Mouse (Mus musculus) ovary, postnatal 36 days (tissue): ENCODE data around the gene Tnk2.

Experiments used
- DNase-seq: peaks from one replicate; pipeline ENCODE4 v3.0.0; 2022; ENCODE audit warnings: low spot score, mixed read lengths

Tnk2 gene

DNA sequence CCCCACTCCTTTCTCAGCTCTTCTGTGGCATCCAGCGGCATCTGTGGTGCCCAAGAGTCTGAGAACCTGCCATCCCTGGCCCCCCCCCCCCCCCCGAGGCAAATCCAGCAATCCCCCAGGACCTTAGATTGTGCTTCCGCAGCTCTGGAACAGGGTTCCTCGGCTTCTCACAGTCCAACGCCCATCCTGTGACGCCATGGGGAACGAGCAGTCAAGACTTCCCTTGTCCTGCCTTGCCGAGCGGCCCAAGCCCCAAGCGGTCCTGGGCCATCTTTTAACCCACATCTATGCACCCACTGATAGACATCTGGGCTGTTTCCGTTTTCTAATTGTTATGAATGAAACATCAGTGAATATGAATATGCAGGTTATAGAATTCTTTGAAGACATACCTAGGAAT, 68.5 kb downstream of the Tnk2 start:
- no peak for DNase-seq

DNA sequence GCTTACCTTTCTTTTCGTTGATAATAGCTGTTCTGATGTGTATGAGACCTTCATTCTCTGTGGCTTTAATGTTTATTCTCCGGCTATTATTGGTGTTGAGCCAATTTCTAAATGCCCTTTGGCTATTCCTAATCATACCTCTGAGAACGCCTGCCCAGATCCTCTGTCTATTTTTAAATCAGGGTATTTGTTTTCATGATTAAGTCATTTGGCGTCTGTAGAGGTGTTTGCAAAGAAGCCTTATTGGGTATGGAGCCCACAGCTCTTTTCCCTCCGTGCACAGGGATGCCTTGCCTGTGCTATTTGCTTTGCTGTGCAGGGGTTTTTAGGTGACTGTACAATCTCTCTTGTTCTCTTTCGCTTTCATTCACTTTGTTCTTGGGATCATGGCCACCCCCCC, 69.9 kb downstream of the Tnk2 start:
- no peak for DNase-seq

DNA sequence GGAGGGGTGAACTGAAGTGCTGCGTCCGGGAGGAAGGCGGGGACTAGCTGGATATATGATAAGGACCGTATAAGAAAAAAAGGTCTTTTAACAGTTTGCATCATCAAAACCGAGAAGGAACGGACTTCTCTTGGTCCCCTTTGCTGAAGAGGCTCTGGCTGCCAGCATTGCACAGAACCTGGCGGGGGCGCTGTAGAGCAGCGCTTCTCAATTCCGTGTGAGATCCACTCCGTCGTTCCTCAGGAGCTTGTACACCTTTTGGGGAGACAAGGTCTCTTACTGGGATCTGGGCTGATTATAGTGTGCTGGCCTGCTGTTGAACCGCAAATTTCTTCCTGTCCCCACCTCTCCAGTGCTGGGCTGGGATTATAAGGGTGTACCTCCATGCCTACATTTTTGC, 71.7 kb downstream of the Tnk2 start:
- no peak for DNase-seq

DNA sequence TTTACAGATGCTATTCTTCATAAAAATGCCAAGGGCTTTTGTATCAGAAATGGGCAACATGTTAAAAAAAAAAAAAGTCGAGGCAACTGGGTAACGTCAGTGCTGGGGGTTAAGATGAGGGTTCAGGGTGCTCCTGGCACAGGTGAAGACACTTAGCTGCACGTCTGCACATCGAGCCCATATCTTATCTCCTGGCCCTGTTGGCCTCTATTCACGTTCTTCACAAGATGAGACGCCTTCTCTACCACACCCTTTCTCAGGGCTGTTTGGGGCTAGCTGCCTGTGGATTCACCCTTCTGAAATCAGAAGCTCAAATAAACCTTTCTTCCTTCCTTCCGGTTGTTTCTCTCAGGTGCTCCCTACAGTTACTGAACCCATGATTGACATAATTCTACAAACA, 79.5 kb downstream of the Tnk2 start:
- DNase-seq, result no peak

DNA sequence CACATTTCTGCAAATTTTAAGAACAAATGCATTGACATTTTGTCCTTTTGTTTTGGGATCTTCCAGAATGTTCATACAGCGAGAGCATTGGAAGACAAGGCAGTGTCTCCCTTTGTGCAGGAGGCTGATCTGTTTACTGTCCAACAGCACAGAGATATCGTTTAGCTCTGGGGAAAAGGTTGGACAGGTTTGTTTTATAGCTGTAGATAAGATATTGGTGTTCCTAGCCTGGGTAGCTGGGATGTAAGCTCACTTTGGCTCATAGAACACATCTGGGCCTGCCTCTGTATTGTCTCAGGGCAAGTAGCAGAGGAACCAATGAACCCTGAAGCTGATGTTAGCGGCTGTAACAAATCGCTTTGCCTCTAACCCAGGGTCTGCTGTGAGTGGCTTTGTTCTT, 80.1 kb downstream of the Tnk2 start:
- DNase-seq, result no peak

DNA sequence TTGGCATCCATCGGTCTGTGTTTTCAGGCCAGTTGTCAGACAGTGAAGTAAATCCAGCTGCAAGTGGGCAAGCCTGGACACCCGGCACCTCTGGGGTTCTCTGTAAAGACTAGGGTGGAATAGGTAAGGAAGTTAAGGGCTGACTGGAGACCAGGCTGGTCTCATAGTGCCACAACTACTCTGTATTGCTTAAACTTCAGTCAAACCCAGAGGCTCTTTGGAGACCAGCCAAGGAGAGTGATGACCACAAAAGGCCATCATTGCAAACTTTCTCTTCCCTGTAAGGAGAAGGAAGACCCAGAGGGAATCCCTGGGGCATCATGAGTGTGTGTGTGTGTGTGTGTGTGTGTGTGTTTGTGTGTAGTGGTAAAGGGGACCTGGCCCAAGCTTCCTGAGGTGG, 80.6 kb downstream of the Tnk2 start:
- no peak for DNase-seq

DNA sequence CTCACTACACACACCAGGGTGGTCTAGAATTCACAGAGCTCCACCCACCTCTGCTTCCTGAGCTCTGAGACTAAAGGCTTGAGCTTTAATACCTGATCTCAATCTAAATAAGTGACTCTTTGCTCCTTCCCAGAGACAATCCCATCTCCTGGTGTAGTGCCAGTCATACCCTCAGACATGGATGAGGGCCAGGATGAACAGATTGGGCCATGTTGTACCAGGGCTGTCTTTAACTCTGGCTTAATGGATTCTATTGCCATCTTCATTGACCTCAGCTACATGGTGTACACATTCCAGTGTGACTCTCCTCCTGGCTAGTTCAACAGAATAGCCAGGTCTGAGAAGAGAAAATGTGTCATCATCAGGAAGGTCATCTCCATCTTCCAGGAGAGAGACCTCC, 82.8 kb downstream of the Tnk2 start:
- no peak for DNase-seq

DNA sequence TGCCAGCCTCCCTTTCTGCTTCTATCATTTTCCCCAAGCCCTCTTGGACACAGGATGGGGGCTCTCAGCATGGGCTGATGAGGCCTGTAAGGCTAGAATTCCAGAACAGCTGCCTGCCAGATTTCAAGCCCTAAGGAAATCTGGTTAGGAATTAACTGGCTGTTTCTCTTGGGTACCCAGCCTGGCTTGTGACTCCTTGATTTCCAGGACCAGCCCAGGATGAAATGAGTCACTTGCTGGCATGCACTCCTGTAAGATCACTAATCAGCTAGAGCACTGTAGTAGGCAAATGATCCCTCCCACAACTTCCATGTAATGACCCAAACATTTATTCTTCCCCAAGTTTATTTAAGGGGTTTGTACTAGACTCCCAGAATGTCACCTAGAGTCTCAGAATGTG, 84.6 kb downstream of the Tnk2 start:
- DNase-seq, result no peak

DNA sequence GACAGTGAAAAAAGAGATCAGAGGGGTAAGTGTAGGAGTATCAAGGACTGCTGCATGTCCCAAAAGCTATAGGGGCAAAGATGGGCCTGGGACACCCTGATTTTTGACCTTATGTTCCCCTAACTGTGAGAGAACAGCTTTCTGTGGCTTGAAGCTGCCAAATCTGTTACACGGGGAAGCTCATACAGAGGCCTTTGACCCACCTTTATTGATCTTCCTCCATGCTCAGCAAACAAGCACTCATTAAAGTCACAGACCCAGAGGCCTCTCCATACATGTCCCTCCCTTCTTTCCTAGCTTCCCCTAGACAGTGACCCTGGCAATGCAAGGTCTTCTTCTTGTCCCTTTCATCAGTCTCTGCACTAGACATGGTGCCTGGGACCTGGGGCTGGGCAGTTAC, 85.1 kb downstream of the Tnk2 start:
- DNase-seq, result no peak
